Comparison of ENCODE assay signal across 8 mouse cellular contexts in the genomic region with DNA sequence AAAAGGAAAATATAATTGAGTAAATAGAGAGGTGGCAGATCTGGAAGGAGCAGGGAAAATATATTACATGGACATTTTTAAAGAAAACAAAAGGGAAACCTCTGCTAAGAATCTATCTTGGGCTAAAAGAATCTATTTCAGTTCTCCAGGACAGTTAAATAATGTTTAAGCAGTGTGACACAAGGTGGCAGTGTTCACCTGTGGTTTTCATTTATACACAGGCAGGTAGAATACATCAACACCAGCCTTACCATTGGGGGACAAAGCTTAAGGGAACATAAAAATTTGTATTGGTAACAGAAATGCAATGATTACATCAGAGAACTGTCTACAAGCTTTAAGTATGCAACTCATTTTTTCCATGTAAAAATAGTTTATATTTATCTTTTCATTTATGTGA.
DNase-seq lines count a peak whose midpoint lies in the region; ATAC-seq and TF ChIP-seq lines count a peak whose summit lies in the region.

No protein-coding gene starts in this region.

- peak; percentile 28 for TF ChIP-seq CTCF in Patski (IDR thresholded peaks at IDR 0.05)

- no peaks in the 10 kb centered on the region for H3K9me3 ChIP-seq in hindbrain, embryonic 11.5 days (ENCODE audit: control insufficient read depth, low read length)
- no peaks in the 10 kb centered on the region for H3K9me3 ChIP-seq in hindbrain, embryonic 12.5 days (replicated peaks)

- H3K27me3 ChIP-seq in hindbrain, embryonic 11.5 days (ENCODE audit: control insufficient read depth, insufficient read depth, low read length) = no peaks in the 10 kb centered on the region
- H3K27me3 ChIP-seq in hindbrain, embryonic 12.5 days = no peaks in the 10 kb centered on the region
- peaks cover 20% of the 10 kb centered on the region for H3K27me3 ChIP-seq in Patski

- CTCF ChIA-PET in Patski (lab: Charles Lee) = no interaction called here

- no peak for ATAC-seq in hindbrain, embryonic 11.5 days (ENCODE audit: low FRiP score)
- ATAC-seq in hindbrain, embryonic 12.5 days (ENCODE audit: low FRiP score) = no peak
- ATAC-seq in Patski = no peak

- H3K9ac ChIP-seq in hindbrain, embryonic 11.5 days (ENCODE audit: low read depth, low read length) = no peak overlapping the region
- H3K9ac ChIP-seq in hindbrain, embryonic 12.5 days = no peak overlapping the region

- in situ Hi-C loops in Patski (cut with MboI; ENCODE audit: low pct_unique_long_range_greater_than_20kb) = no loop called here

- POLR2A ChIA-PET in Patski (lab: Charles Lee) = no interaction called here

- no peaks in the 10 kb centered on the region for H3K4me1 ChIP-seq in hindbrain, embryonic 11.5 days (replicated peaks; ENCODE audit: control insufficient read depth, insufficient read depth, low read length)
- no peaks in the 10 kb centered on the region for H3K4me1 ChIP-seq in hindbrain, embryonic 12.5 days

- no peak overlapping the region for H3K27ac ChIP-seq in hindbrain, embryonic 11.5 days (ENCODE audit: low read depth, low read length)
- no peak overlapping the region for H3K27ac ChIP-seq in hindbrain, embryonic 12.5 days

- DNase-seq in hindbrain, embryonic 11.5 days (ENCODE audit: low spot score) = peak; percentile 29
- peak; percentile 42 for DNase-seq in 416B (ENCODE audit: low read depth)
- no peak for DNase-seq in Patski (ENCODE audit: low read depth, low spot score)
- DNase-seq in fibroblast of lung, adult 2 months (ENCODE audit: low read depth) = peak; percentile 3
- DNase-seq in mesoderm, embryonic 11.5 days (ENCODE audit: low read depth, low spot score) = peak; percentile 8
- DNase-seq in spleen, postnatal 10 days (ENCODE audit: low spot score in 2 of 2) = no peak
- no peak for DNase-seq in thymus, adult 18-20 months

- no peak overlapping the region for H3K4me2 ChIP-seq in hindbrain, embryonic 11.5 days (replicated peaks; ENCODE audit: low read depth, low read length)
- no peak overlapping the region for H3K4me2 ChIP-seq in hindbrain, embryonic 12.5 days (replicated peaks)

- H3K36me3 ChIP-seq in hindbrain, embryonic 11.5 days (ENCODE audit: control insufficient read depth, insufficient read depth, low read length) = no peaks in the 10 kb centered on the region
- no peaks in the 10 kb centered on the region for H3K36me3 ChIP-seq in hindbrain, embryonic 12.5 days

- H3K4me3 ChIP-seq in hindbrain, embryonic 11.5 days (ENCODE audit: low read depth, low read length) = no peak overlapping the region
- no peak overlapping the region for H3K4me3 ChIP-seq in hindbrain, embryonic 12.5 days

Comparison
In these comparisons a context has a peak if more than half of its experiments do, and no peak if none do; other contexts are left out.
1. DNase-seq: peak in hindbrain, embryonic 11.5 days (single experiment), 416B (single experiment), fibroblast of lung, adult 2 months (single experiment) and mesoderm, embryonic 11.5 days (single experiment); none in Patski (single experiment), spleen, postnatal 10 days (0 of 2) and thymus, adult 18-20 months (0 of 2).